Mouse (Mus musculus): Measurements from ENCODE around the gene Pogz. TPM values are rescaled to one million over a fixed set of nuclear protein-coding genes. Genes with fewer than 3 reads are reported as not detected.

The Pogz gene
- polyA plus RNA-seq, 1 experiment from 2014 or later, result 21.1 TPM

GRCm38 (mm10) chr3:94839101-94839500 lies 1.7 kb downstream of the Pogz start:
- WGBS, result 70% methylated on average over 5 of the region's 5 CpGs
- Histone ChIP-seq H3K9me3 (replicated peaks; ENCODE audit: control insufficient read depth, low read length, poor library complexity, severe bottlenecking) (no peaks in the 10 kb centered on the region), H3K36me3 (ENCODE audit: control insufficient read depth, insufficient read depth, low read length) (no peaks in the 10 kb centered on the region), H3K4me2 (ENCODE audit: low read length) (peak overlapping the region; percentile 90), H3K4me1 (ENCODE audit: control insufficient read depth, insufficient read depth, low read length) (peaks cover 22% of the 10 kb centered on the region), H3K27ac (ENCODE audit: low read length) (peak overlapping the region; percentile 100), H3K4me3 (ENCODE audit: low read depth, low read length) (peak overlapping the region; percentile 69), H3K9ac (ENCODE audit: low read depth, low read length) (peak overlapping the region; percentile 89), H3K27me3 (ENCODE audit: control insufficient read depth, insufficient read depth, low read depth, low read length) (no peaks in the 10 kb centered on the region)
- ATAC-seq, result no peak

GRCm38 (mm10) chr3:94847382-94847781 lies 10.0 kb downstream of the Pogz start:
- H3K27ac ChIP-seq (ENCODE audit: low read length), result no peak overlapping the region
- 98% methylated on average over 2 of the region's 2 CpGs for WGBS

GRCm38 (mm10) chr3:94849338-94849737 lies 12.0 kb downstream of the Pogz start:
- H3K9me3 ChIP-seq (replicated peaks; ENCODE audit: control insufficient read depth, low read length, poor library complexity, severe bottlenecking), result no peaks in the 10 kb centered on the region
- H3K27ac ChIP-seq (ENCODE audit: low read length), result no peak overlapping the region
- no peak overlapping the region for H3K9ac ChIP-seq (ENCODE audit: low read depth, low read length)
- H3K4me1 ChIP-seq (ENCODE audit: control insufficient read depth, insufficient read depth, low read length), result peaks cover 12% of the 10 kb centered on the region; the same call in 1 of the 2 replicates
- 23% methylated on average over 1 of the region's 1 CpGs for WGBS
- ATAC-seq, result peak; percentile 41
- no peak overlapping the region for H3K4me2 ChIP-seq (ENCODE audit: low read length)
- peaks cover under 1% of the 10 kb centered on the region; the same call in 1 of the 2 replicates for H3K36me3 ChIP-seq (ENCODE audit: control insufficient read depth, insufficient read depth, low read length)
- H3K27me3 ChIP-seq (ENCODE audit: control insufficient read depth, insufficient read depth, low read depth, low read length), result no peaks in the 10 kb centered on the region
- H3K4me3 ChIP-seq (ENCODE audit: low read depth, low read length), result no peak overlapping the region

More at GRCm38 (mm10) chr3:94847382-94847781, 10.0 kb downstream of the Pogz start:
- no peak overlapping the region for H3K4me3 ChIP-seq (ENCODE audit: low read depth, low read length)
- H3K36me3 ChIP-seq (ENCODE audit: control insufficient read depth, insufficient read depth, low read length), result no peaks in the 10 kb centered on the region
- no peak overlapping the region for H3K9ac ChIP-seq (ENCODE audit: low read depth, low read length)
- no peaks in the 10 kb centered on the region for H3K9me3 ChIP-seq (replicated peaks; ENCODE audit: control insufficient read depth, low read length, poor library complexity, severe bottlenecking)
- H3K4me2 ChIP-seq (ENCODE audit: low read length), result no peak overlapping the region
- H3K4me1 ChIP-seq (ENCODE audit: control insufficient read depth, insufficient read depth, low read length), result peaks cover 13% of the 10 kb centered on the region; the same call in 1 of the 2 replicates
- ATAC-seq, result no peak
- H3K27me3 ChIP-seq (ENCODE audit: control insufficient read depth, insufficient read depth, low read depth, low read length), result no peaks in the 10 kb centered on the region

- no peak overlapping the region for H3K4me3 ChIP-seq (ENCODE audit: low read depth, low read length)
- WGBS, result 72% methylated on average over 3 of the region's 3 CpGs
- H3K27ac ChIP-seq (ENCODE audit: low read length), result no peak overlapping the region
- H3K27me3 ChIP-seq (ENCODE audit: control insufficient read depth, insufficient read depth, low read depth, low read length), result no peaks in the 10 kb centered on the region
- H3K4me1 ChIP-seq (ENCODE audit: control insufficient read depth, insufficient read depth, low read length), result peaks cover 9% of the 10 kb centered on the region; the same call in 1 of the 2 replicates
- H3K9ac ChIP-seq (ENCODE audit: low read depth, low read length), result no peak overlapping the region
- no peak for ATAC-seq
- H3K36me3 ChIP-seq (ENCODE audit: control insufficient read depth, insufficient read depth, low read length), result peaks cover 16% of the 10 kb centered on the region
- H3K4me2 ChIP-seq (ENCODE audit: low read length), result no peak overlapping the region
- H3K9me3 ChIP-seq (replicated peaks; ENCODE audit: control insufficient read depth, low read length, poor library complexity, severe bottlenecking), result no peaks in the 10 kb centered on the region
These were observed 14.4 kb downstream of the Pogz start for GRCm38 (mm10) chr3:94851731-94852130.

- Histone ChIP-seq H3K9ac (ENCODE audit: low read depth, low read length) (no peak overlapping the region), H3K4me3 (ENCODE audit: low read depth, low read length) (no peak overlapping the region), H3K9me3 (replicated peaks; ENCODE audit: control insufficient read depth, low read length, poor library complexity, severe bottlenecking) (no peaks in the 10 kb centered on the region), H3K27me3 (ENCODE audit: control insufficient read depth, insufficient read depth, low read depth, low read length) (no peaks in the 10 kb centered on the region), H3K27ac (ENCODE audit: low read length) (no peak overlapping the region), H3K36me3 (ENCODE audit: control insufficient read depth, insufficient read depth, low read length) (peaks cover 16% of the 10 kb centered on the region), H3K4me2 (ENCODE audit: low read length) (no peak overlapping the region), H3K4me1 (ENCODE audit: control insufficient read depth, insufficient read depth, low read length) (peaks cover 9% of the 10 kb centered on the region; the same call in 1 of the 2 replicates)
- WGBS, result 92% methylated on average over 3 of the region's 3 CpGs
- no peak for ATAC-seq
These were observed 14.8 kb downstream of the Pogz start for GRCm38 (mm10) chr3:94852215-94852614.

- no peak overlapping the region for H3K4me2 ChIP-seq (ENCODE audit: low read length)
- H3K9ac ChIP-seq (ENCODE audit: low read depth, low read length), result no peak overlapping the region
- H3K27me3 ChIP-seq (ENCODE audit: control insufficient read depth, insufficient read depth, low read depth, low read length), result no peaks in the 10 kb centered on the region
- 81% methylated on average over 2 of the region's 2 CpGs for WGBS
- peaks cover 32% of the 10 kb centered on the region for H3K36me3 ChIP-seq (ENCODE audit: control insufficient read depth, insufficient read depth, low read length)
- no peaks in the 10 kb centered on the region for H3K4me1 ChIP-seq (ENCODE audit: control insufficient read depth, insufficient read depth, low read length)
- no peaks in the 10 kb centered on the region for H3K9me3 ChIP-seq (replicated peaks; ENCODE audit: control insufficient read depth, low read length, poor library complexity, severe bottlenecking)
- H3K4me3 ChIP-seq (ENCODE audit: low read depth, low read length), result no peak overlapping the region
- H3K27ac ChIP-seq (ENCODE audit: low read length), result no peak overlapping the region
- ATAC-seq, result no peak
These were observed 22.1 kb downstream of the Pogz start for GRCm38 (mm10) chr3:94859471-94859870.

GRCm38 (mm10) chr3:94869011-94869410 lies 31.6 kb downstream of the Pogz start:
- no peak for ATAC-seq
- Histone ChIP-seq H3K9ac (ENCODE audit: low read depth, low read length) (no peak overlapping the region), H3K36me3 (ENCODE audit: control insufficient read depth, insufficient read depth, low read length) (peaks cover 33% of the 10 kb centered on the region), H3K27me3 (ENCODE audit: control insufficient read depth, insufficient read depth, low read depth, low read length) (no peaks in the 10 kb centered on the region), H3K27ac (ENCODE audit: low read length) (no peak overlapping the region), H3K4me1 (ENCODE audit: control insufficient read depth, insufficient read depth, low read length) (no peaks in the 10 kb centered on the region), H3K4me2 (ENCODE audit: low read length) (no peak overlapping the region), H3K4me3 (ENCODE audit: low read depth, low read length) (no peak overlapping the region), H3K9me3 (replicated peaks; ENCODE audit: control insufficient read depth, low read length, poor library complexity, severe bottlenecking) (no peaks in the 10 kb centered on the region)
- 98% methylated on average over 3 of the region's 3 CpGs for WGBS

GRCm38 (mm10) chr3:94878618-94879017 lies 41.3 kb downstream of the Pogz start:
- H3K36me3 ChIP-seq (ENCODE audit: control insufficient read depth, insufficient read depth, low read length), result peaks cover 65% of the 10 kb centered on the region
- ATAC-seq, result no peak
- H3K9me3 ChIP-seq (replicated peaks; ENCODE audit: control insufficient read depth, low read length, poor library complexity, severe bottlenecking), result no peaks in the 10 kb centered on the region
- WGBS, result 90% methylated on average over 6 of the region's 6 CpGs
- H3K4me3 ChIP-seq (ENCODE audit: low read depth, low read length), result no peak overlapping the region
- H3K4me1 ChIP-seq (ENCODE audit: control insufficient read depth, insufficient read depth, low read length), result no peaks in the 10 kb centered on the region
- no peak overlapping the region for H3K27ac ChIP-seq (ENCODE audit: low read length)
- no peak overlapping the region for H3K9ac ChIP-seq (ENCODE audit: low read depth, low read length)
- no peak overlapping the region for H3K4me2 ChIP-seq (ENCODE audit: low read length)
- H3K27me3 ChIP-seq (ENCODE audit: control insufficient read depth, insufficient read depth, low read depth, low read length), result no peaks in the 10 kb centered on the region

- Histone ChIP-seq H3K9me3 (replicated peaks; ENCODE audit: control insufficient read depth, low read length, poor library complexity, severe bottlenecking) (no peaks in the 10 kb centered on the region), H3K4me3 (ENCODE audit: low read depth, low read length) (no peak overlapping the region), H3K4me2 (ENCODE audit: low read length) (no peak overlapping the region), H3K36me3 (ENCODE audit: control insufficient read depth, insufficient read depth, low read length) (peaks cover 43% of the 10 kb centered on the region), H3K4me1 (ENCODE audit: control insufficient read depth, insufficient read depth, low read length) (peaks cover 6% of the 10 kb centered on the region), H3K27me3 (ENCODE audit: control insufficient read depth, insufficient read depth, low read depth, low read length) (no peaks in the 10 kb centered on the region), H3K9ac (ENCODE audit: low read depth, low read length) (no peak overlapping the region), H3K27ac (ENCODE audit: low read length) (no peak overlapping the region)
- no peak for ATAC-seq
- 72% methylated on average over 4 of the region's 4 CpGs for WGBS
These were observed 44.5 kb downstream of the Pogz start for GRCm38 (mm10) chr3:94881840-94882239.
